Mouse (Mus musculus) hindbrain, embryonic 11.5 days (tissue): Measurements from ENCODE around the gene Slc35a2. TPM values are rescaled to one million over a fixed set of nuclear protein-coding genes. Genes with fewer than 3 reads are reported as not detected.

Experiments
- polyA plus RNA-seq: library from polyadenylated mRNA; unstranded; fragments of >200 nt; fragmentation: Nextera tagmentation; extraction: Ambion mirVana; gene quantifications from 2 replicates; pipeline ENCODE4 v1.2.1, GENCODE M21; 2014

Slc35a2 gene
- polyA plus RNA-seq, 1 experiment from 2014 or later = 11.5 TPM

Other genes starting within 250 kb of the Slc35a2 start
- gene Syp, start 245.6 kb upstream of the Slc35a2 start, polyA plus RNA-seq = 13.9 and 14.5 TPM in 2 replicates
- 1.9 and 2.5 TPM in 2 replicates for gene Prickle3, start 226.8 kb upstream of the Slc35a2 start, polyA plus RNA-seq
- 45.7 and 49.3 TPM in 2 replicates for gene Plp2, start 212.6 kb upstream of the Slc35a2 start, polyA plus RNA-seq
- 0.07 and 0.25 TPM in 2 replicates for gene Magix, start 202.8 kb upstream of the Slc35a2 start, polyA plus RNA-seq
- gene Gpkow, start 186.9 kb upstream of the Slc35a2 start, polyA plus RNA-seq = 35.6 and 47.7 TPM in 2 replicates
- gene Wdr45, start 169.7 kb upstream of the Slc35a2 start, polyA plus RNA-seq = 16.1 and 18.7 TPM in 2 replicates
- not detected in 2 replicates for gene Gm45208, start 161.8 kb upstream of the Slc35a2 start, polyA plus RNA-seq
- gene Praf2, start 155.6 kb upstream of the Slc35a2 start, polyA plus RNA-seq = 98.3 and 108 TPM in 2 replicates
- gene Ccdc120, start 133.1 kb upstream of the Slc35a2 start, polyA plus RNA-seq = 19.9 and 21.5 TPM in 2 replicates
- 18.5 and 21.7 TPM in 2 replicates for gene Tfe3, start 121.5 kb upstream of the Slc35a2 start, polyA plus RNA-seq
- 46.1 and 53.6 TPM in 2 replicates for gene Gripap1, start 94.3 kb upstream of the Slc35a2 start, polyA plus RNA-seq
- 1.6 and 2.2 TPM in 2 replicates for gene Kcnd1, start 61.7 kb upstream of the Slc35a2 start, polyA plus RNA-seq
- gene Otud5, start 42.7 kb upstream of the Slc35a2 start, polyA plus RNA-seq = 32.4 and 37.5 TPM in 2 replicates
- gene Pim2, start 5.8 kb upstream of the Slc35a2 start, polyA plus RNA-seq = 6.4 and 7.1 TPM in 2 replicates
- 155 and 161 TPM in 2 replicates for gene Pqbp1, start 15.2 kb downstream of the Slc35a2 start, polyA plus RNA-seq
- 168 and 179 TPM in 2 replicates for gene Timm17b, start 15.3 kb downstream of the Slc35a2 start, polyA plus RNA-seq
- not detected in 2 replicates for gene Gm10491, start 23.8 kb downstream of the Slc35a2 start, polyA plus RNA-seq
- not detected in 2 replicates for gene Gm10490, start 25.5 kb downstream of the Slc35a2 start, polyA plus RNA-seq
- 23.9 and 25.9 TPM in 2 replicates for gene Pcsk1n, start 35.8 kb downstream of the Slc35a2 start, polyA plus RNA-seq
- not detected in 2 replicates for gene Eras, start 44.6 kb downstream of the Slc35a2 start, polyA plus RNA-seq
- 46.0 and 48.5 TPM in 2 replicates for gene Hdac6, start 63.9 kb downstream of the Slc35a2 start, polyA plus RNA-seq
- 3.9 and 4.9 TPM in 2 replicates for gene Gata1, start 94.0 kb downstream of the Slc35a2 start, polyA plus RNA-seq
- not detected in 2 replicates for gene Glod5, start 134.5 kb downstream of the Slc35a2 start, polyA plus RNA-seq
- gene Suv39h1, start 190.7 kb downstream of the Slc35a2 start, polyA plus RNA-seq = 59.8 and 68.7 TPM in 2 replicates
- gene Was, start 206.5 kb downstream of the Slc35a2 start, polyA plus RNA-seq = 0.49 and 0.91 TPM in 2 replicates
- 25.6 and 30.8 TPM in 2 replicates for gene Wdr13, start 248.9 kb downstream of the Slc35a2 start, polyA plus RNA-seq